Mouse (Mus musculus): ENCODE data around the gene Heg1.

The Heg1 gene

GRCm38 (mm10) chr16:33708031-33708430 is 23.9 kb downstream of the Heg1 start:
- DNase-seq = no peak

GRCm38 (mm10) chr16:33708585-33709397 is 24.6 kb downstream of the Heg1 start:
- no peak for DNase-seq

GRCm38 (mm10) chr16:33714271-33714670 is 30.1 kb downstream of the Heg1 start:
- DNase-seq = peak; percentile 52

GRCm38 (mm10) chr16:33723241-33723640 is 39.1 kb downstream of the Heg1 start:
- DNase-seq = no peak

GRCm38 (mm10) chr16:33723983-33724382 is 39.8 kb downstream of the Heg1 start:
- DNase-seq = no peak

- no peak for DNase-seq
These were observed 42.1 kb downstream of the Heg1 start for GRCm38 (mm10) chr16:33726261-33726660.

- no peak for DNase-seq
These were observed 42.7 kb downstream of the Heg1 start for GRCm38 (mm10) chr16:33726892-33727291.

- DNase-seq = no peak
These were observed 44.3 kb downstream of the Heg1 start for GRCm38 (mm10) chr16:33728427-33728826.

GRCm38 (mm10) chr16:33731291-33731690 is 47.1 kb downstream of the Heg1 start:
- no peak for DNase-seq

- DNase-seq = no peak
These were observed 48.1 kb downstream of the Heg1 start for GRCm38 (mm10) chr16:33732237-33732749.

GRCm38 (mm10) chr16:33732846-33733580 is 48.8 kb downstream of the Heg1 start:
- DNase-seq = no peak

- DNase-seq = no peak
These were observed 49.7 kb downstream of the Heg1 start for GRCm38 (mm10) chr16:33733864-33734263.

GRCm38 (mm10) chr16:33734545-33734944 is 50.4 kb downstream of the Heg1 start:
- DNase-seq = no peak

- no peak for DNase-seq
These were observed 51.1 kb downstream of the Heg1 start for GRCm38 (mm10) chr16:33735238-33735637.

- no peak for DNase-seq
These were observed 51.6 kb downstream of the Heg1 start for GRCm38 (mm10) chr16:33735791-33736190.

- DNase-seq = no peak
These were observed 52.6 kb downstream of the Heg1 start for GRCm38 (mm10) chr16:33736746-33737145.

- no peak for DNase-seq
These were observed 55.0 kb downstream of the Heg1 start for GRCm38 (mm10) chr16:33738949-33739719.

- DNase-seq = peak; percentile 56
These were observed 55.6 kb downstream of the Heg1 start for GRCm38 (mm10) chr16:33739802-33740201.

GRCm38 (mm10) chr16:33740416-33740815 is 56.2 kb downstream of the Heg1 start:
- DNase-seq = no peak

- no peak for DNase-seq
These were observed 57.6 kb downstream of the Heg1 start for GRCm38 (mm10) chr16:33741795-33742194.

- no peak for DNase-seq
These were observed 58.1 kb downstream of the Heg1 start for GRCm38 (mm10) chr16:33742233-33742632.

- DNase-seq = no peak
These were observed 60.7 kb downstream of the Heg1 start for GRCm38 (mm10) chr16:33744622-33745419.
